Mouse (Mus musculus): ENCODE data around the gene Gmpr2.

DNA sequence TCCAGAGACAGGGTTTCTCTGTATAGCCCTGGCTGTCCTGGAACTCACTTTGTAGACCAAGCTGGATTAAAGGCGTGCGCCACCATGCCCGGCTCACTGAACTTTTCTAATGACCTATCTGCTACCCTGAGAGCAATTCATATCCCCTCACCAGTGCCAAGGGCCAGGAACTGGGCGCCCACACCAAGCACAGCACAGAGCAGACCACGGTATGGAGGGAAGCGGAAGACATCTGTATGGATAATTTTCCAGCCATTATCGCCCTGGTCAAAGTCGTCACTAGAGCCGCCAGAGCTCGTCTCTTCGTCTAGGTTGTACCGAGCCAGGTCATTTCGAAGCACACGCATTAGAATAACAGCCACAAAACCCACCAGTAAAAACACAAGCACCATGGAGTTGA, 30.9 kb upstream of the Gmpr2 start:
- TF ChIP-seq CTCF (IDR thresholded peaks at IDR 0.05; ENCODE audit: low read depth) (no peak), EP300 (IDR thresholded peaks at IDR 0.05; ENCODE audit: low read depth) (no peak)
